In genomic region chr2:91202972-91203656, GRCm38 (mm10) we compare ENCODE assay signal across 8 mouse cellular contexts. TPM values are rescaled to one million over a fixed set of nuclear protein-coding genes. Genes with fewer than 3 reads are reported as not detected.
DNase-seq lines count a peak whose midpoint lies in the region; ATAC-seq and TF ChIP-seq lines count a peak whose summit lies in the region.

No protein-coding gene starts in this region.

- no peak for DNase-seq in kidney, adult 8-10 months
- no peak for DNase-seq in urinary bladder, postnatal 25 days (ENCODE audit: low spot score)
- no peak for DNase-seq in adipocyte (ENCODE audit: low spot score)
- no peak for DNase-seq in left cerebral cortex, postnatal 10 days (ENCODE audit: extremely low spot score in 1 of 2, low spot score in 2 of 2)

- peak overlapping the region; percentile 57 for H3K4me3 ChIP-seq in kidney, embryonic 16.5 days (ENCODE audit: low read length)
- H3K4me3 ChIP-seq in cortical plate, adult 2 months (ENCODE audit: insufficient read depth, low read length): peak overlapping the region; percentile 70
- peak overlapping the region; percentile 79 for H3K4me3 ChIP-seq in hindbrain, embryonic 16.5 days (ENCODE audit: low read length)
- peak overlapping the region; percentile 62 for H3K4me3 ChIP-seq in midbrain, embryonic 16.5 days (ENCODE audit: low read depth, low read length)

- TF ChIP-seq CTCF in cortical plate, adult 2 months (IDR thresholded peaks at IDR 0.05; ENCODE audit: extremely low read depth, insufficient read depth, low read length): no peak

- no peak for ATAC-seq in kidney, embryonic 16.5 days (ENCODE audit: low FRiP score, low TSS enrichment)
- peak; percentile 81; the same call in 1 of the 2 replicates for ATAC-seq in hindbrain, embryonic 16.5 days
- ATAC-seq in midbrain, embryonic 16.5 days: 0 out of 2 replicates have a peak, but pooled peaks have one; percentile 6

- peak overlapping the region; percentile 91 for H3K9ac ChIP-seq in kidney, embryonic 16.5 days (replicated peaks; ENCODE audit: low read length)
- H3K9ac ChIP-seq in hindbrain, embryonic 16.5 days (ENCODE audit: low read depth, low read length): peak overlapping the region; percentile 90
- H3K9ac ChIP-seq in midbrain, embryonic 16.5 days (ENCODE audit: low read depth, low read length): peak overlapping the region; percentile 79

- H3K36me3 ChIP-seq in kidney, embryonic 16.5 days (ENCODE audit: insufficient read depth, low read length): peaks cover 16% of the 10 kb centered on the region
- H3K36me3 ChIP-seq in hindbrain, embryonic 16.5 days (ENCODE audit: control insufficient read depth, insufficient read depth, low read length): peaks cover 13% of the 10 kb centered on the region
- H3K36me3 ChIP-seq in midbrain, embryonic 16.5 days (ENCODE audit: control insufficient read depth, insufficient read depth, low read length): peaks cover 23% of the 10 kb centered on the region

- no peak for TF ChIP-seq POLR2A in cortical plate, adult 2 months (IDR thresholded peaks at IDR 0.05; ENCODE audit: extremely low read depth, insufficient read depth, low read length)

- 10% methylated on average over 20 of the region's 20 CpGs for WGBS in kidney, embryonic 16.5 days
- WGBS in hindbrain, embryonic 16.5 days: 12% methylated on average over 20 of the region's 20 CpGs
- WGBS in midbrain, embryonic 16.5 days: 13% methylated on average over 20 of the region's 20 CpGs

- peak overlapping the region; percentile 14; the same call in 1 of the 2 replicates for H3K27ac ChIP-seq in kidney, embryonic 16.5 days (ENCODE audit: low read length)
- H3K27ac ChIP-seq in cortical plate, adult 2 months (ENCODE audit: insufficient read depth, low read length): no peak overlapping the region
- peak overlapping the region; percentile 87 for H3K27ac ChIP-seq in hindbrain, embryonic 16.5 days (ENCODE audit: low read depth, low read length)
- peak overlapping the region; percentile 89 for H3K27ac ChIP-seq in midbrain, embryonic 16.5 days (ENCODE audit: low read length)

- peak overlapping the region; percentile 76 for H3K4me2 ChIP-seq in kidney, embryonic 16.5 days (replicated peaks; ENCODE audit: low read depth, low read length)
- H3K4me2 ChIP-seq in hindbrain, embryonic 16.5 days (ENCODE audit: low read length): peak overlapping the region; percentile 76
- peak overlapping the region; percentile 85 for H3K4me2 ChIP-seq in midbrain, embryonic 16.5 days (ENCODE audit: low read length)

- no peaks in the 10 kb centered on the region for H3K27me3 ChIP-seq in kidney, embryonic 16.5 days (ENCODE audit: insufficient read depth, low read length)
- H3K27me3 ChIP-seq in hindbrain, embryonic 16.5 days (replicated peaks; ENCODE audit: control insufficient read depth, insufficient read depth, low read length): no peaks in the 10 kb centered on the region
- H3K27me3 ChIP-seq in midbrain, embryonic 16.5 days (ENCODE audit: control insufficient read depth, insufficient read depth, low read depth, low read length): no peaks in the 10 kb centered on the region

- H3K9me3 ChIP-seq in kidney, embryonic 16.5 days (ENCODE audit: low read length): no peaks in the 10 kb centered on the region
- no peaks in the 10 kb centered on the region for H3K9me3 ChIP-seq in hindbrain, embryonic 16.5 days (ENCODE audit: control insufficient read depth, low read length)
- H3K9me3 ChIP-seq in midbrain, embryonic 16.5 days (replicated peaks; ENCODE audit: control insufficient read depth, low read length, poor library complexity, severe bottlenecking): no peaks in the 10 kb centered on the region

- intact Hi-C loops in left cerebral cortex, postnatal 10 days (cut with DNase I): no loop called here

- H3K4me1 ChIP-seq in kidney, embryonic 16.5 days (ENCODE audit: insufficient read depth, low read length): peaks cover 15% of the 10 kb centered on the region
- peaks cover 5% of the 10 kb centered on the region; the same call in 1 of the 2 replicates for H3K4me1 ChIP-seq in cortical plate, adult 2 months (ENCODE audit: control insufficient read depth, insufficient read depth, low read length)
- H3K4me1 ChIP-seq in hindbrain, embryonic 16.5 days (ENCODE audit: control insufficient read depth, insufficient read depth, low read depth, low read length): peaks cover 17% of the 10 kb centered on the region
- peaks cover 16% of the 10 kb centered on the region for H3K4me1 ChIP-seq in midbrain, embryonic 16.5 days (ENCODE audit: control insufficient read depth, insufficient read depth, low read length)

RNA-seq across cellular contexts. Expression of gene Acp2, which starts 0.4 kb away (rescaled TPM):
- 28.8 and 29.7 TPM in 2 replicates for polyA plus RNA-seq in kidney, embryonic 16.5 days (2015; fragmentation: Nextera tagmentation; extraction: Ambion mirVana)
- polyA plus RNA-seq in cortical plate, adult 2 months (2012; rRNA removed): 34.2 and 35.3 TPM in 2 replicates
- polyA plus RNA-seq in hindbrain, embryonic 16.5 days (2015; fragmentation: Nextera tagmentation; extraction: Ambion mirVana): 38.6 and 43.2 TPM in 2 replicates
- 38.3 and 39.2 TPM in 2 replicates for polyA plus RNA-seq in midbrain, embryonic 16.5 days (2015; fragmentation: Nextera tagmentation; extraction: Ambion mirVana)
- 10 to 100 TPM; 46.6 to 51.7 TPM for total RNA-seq in left cerebral cortex, postnatal 10 days (2021)

RNA-seq across cellular contexts. Expression of gene Nr1h3, which starts 0.5 kb away (rescaled TPM):
- 3.5 and 4.6 TPM in 2 replicates for polyA plus RNA-seq in kidney, embryonic 16.5 days (2015; fragmentation: Nextera tagmentation; extraction: Ambion mirVana)
- polyA plus RNA-seq in cortical plate, adult 2 months (2012; rRNA removed): 8.2 and 8.3 TPM in 2 replicates
- polyA plus RNA-seq in hindbrain, embryonic 16.5 days (2015; fragmentation: Nextera tagmentation; extraction: Ambion mirVana): 2.6 and 3.1 TPM in 2 replicates
- polyA plus RNA-seq in midbrain, embryonic 16.5 days (2015; fragmentation: Nextera tagmentation; extraction: Ambion mirVana): 2.7 and 2.9 TPM in 2 replicates
- total RNA-seq in left cerebral cortex, postnatal 10 days (2021): 1 to 10 TPM; 1.5 TPM

RNA-seq across cellular contexts. Expression of gene Madd, which starts 19.5 kb away (rescaled TPM):
- polyA plus RNA-seq in kidney, embryonic 16.5 days (2015; fragmentation: Nextera tagmentation; extraction: Ambion mirVana): 9.9 and 10.5 TPM in 2 replicates
- polyA plus RNA-seq in cortical plate, adult 2 months (2012; rRNA removed): 152 and 178 TPM in 2 replicates
- 49.9 and 56.3 TPM in 2 replicates for polyA plus RNA-seq in hindbrain, embryonic 16.5 days (2015; fragmentation: Nextera tagmentation; extraction: Ambion mirVana)
- 62.1 and 66.8 TPM in 2 replicates for polyA plus RNA-seq in midbrain, embryonic 16.5 days (2015; fragmentation: Nextera tagmentation; extraction: Ambion mirVana)
- total RNA-seq in left cerebral cortex, postnatal 10 days (2021): 100 to 1,000 TPM; 170 to 174 TPM

RNA-seq across cellular contexts. Expression of gene Ddb2, which starts 33.7 kb away (rescaled TPM):
- polyA plus RNA-seq in kidney, embryonic 16.5 days (2015; fragmentation: Nextera tagmentation; extraction: Ambion mirVana): 16.2 and 20.6 TPM in 2 replicates
- polyA plus RNA-seq in cortical plate, adult 2 months (2012; rRNA removed): 37.4 and 41.3 TPM in 2 replicates
- 16.1 and 17.4 TPM in 2 replicates for polyA plus RNA-seq in hindbrain, embryonic 16.5 days (2015; fragmentation: Nextera tagmentation; extraction: Ambion mirVana)
- 18.1 and 18.4 TPM in 2 replicates for polyA plus RNA-seq in midbrain, embryonic 16.5 days (2015; fragmentation: Nextera tagmentation; extraction: Ambion mirVana)
- total RNA-seq in left cerebral cortex, postnatal 10 days (2021): 10 to 100 TPM; 10.2 to 11.3 TPM

RNA-seq across cellular contexts. Expression of gene Pacsin3, which starts 52.6 kb away (rescaled TPM):
- polyA plus RNA-seq in kidney, embryonic 16.5 days (2015; fragmentation: Nextera tagmentation; extraction: Ambion mirVana): 47.7 and 49.6 TPM in 2 replicates
- polyA plus RNA-seq in cortical plate, adult 2 months (2012; rRNA removed): 90.4 and 100 TPM in 2 replicates
- polyA plus RNA-seq in hindbrain, embryonic 16.5 days (2015; fragmentation: Nextera tagmentation; extraction: Ambion mirVana): 21.8 and 24.5 TPM in 2 replicates
- 9.7 and 17.5 TPM in 2 replicates for polyA plus RNA-seq in midbrain, embryonic 16.5 days (2015; fragmentation: Nextera tagmentation; extraction: Ambion mirVana)
- 10 to 100 TPM; 36.4 to 38.7 TPM for total RNA-seq in left cerebral cortex, postnatal 10 days (2021)
